Mouse (Mus musculus): Measurements from ENCODE around the gene Cfap70. TPM values are rescaled to one million over a fixed set of nuclear protein-coding genes. Genes with fewer than 3 reads are reported as not detected.

Gene Cfap70
- polyA plus RNA-seq, 1 experiment from 2014 or later = 1.3 TPM

GRCm38 (mm10) chr14:20432420-20432819 lies 19.6 kb downstream of the Cfap70 start:
- no peaks in the 10 kb centered on the region for H3K9me3 ChIP-seq (ENCODE audit: control insufficient read depth, low read length)
- no peaks in the 10 kb centered on the region for H3K27me3 ChIP-seq (ENCODE audit: control insufficient read depth, insufficient read depth, low read length)
- H3K27ac ChIP-seq = no peak overlapping the region
- DNase-seq (ENCODE audit: low spot score) (no peak), ATAC-seq (ENCODE audit: low FRiP score) (no peak)
- H3K4me3 ChIP-seq (replicated peaks; ENCODE audit: low read length) = no peak overlapping the region
- no peaks in the 10 kb centered on the region for H3K36me3 ChIP-seq (replicated peaks; ENCODE audit: control insufficient read depth, insufficient read depth)
- no peaks in the 10 kb centered on the region for H3K4me1 ChIP-seq (replicated peaks; ENCODE audit: control insufficient read depth, insufficient read depth, low read length)
- H3K9ac ChIP-seq = no peak overlapping the region
- no peak overlapping the region for H3K4me2 ChIP-seq (replicated peaks)
- 88% methylated on average over 4 of the region's 4 CpGs for WGBS

GRCm38 (mm10) chr14:20431726-20432125 lies 20.3 kb downstream of the Cfap70 start:
- H3K27me3 ChIP-seq (ENCODE audit: control insufficient read depth, insufficient read depth, low read length) = no peaks in the 10 kb centered on the region
- H3K4me1 ChIP-seq (replicated peaks; ENCODE audit: control insufficient read depth, insufficient read depth, low read length) = no peaks in the 10 kb centered on the region
- H3K4me2 ChIP-seq (replicated peaks) = no peak overlapping the region

GRCm38 (mm10) chr14:20429833-20430232 lies 22.2 kb downstream of the Cfap70 start:
- Histone ChIP-seq H3K4me2 (replicated peaks) (no peak overlapping the region), H3K27ac (no peak overlapping the region), H3K36me3 (replicated peaks; ENCODE audit: control insufficient read depth, insufficient read depth) (no peaks in the 10 kb centered on the region), H3K9ac (no peak overlapping the region), H3K4me1 (replicated peaks; ENCODE audit: control insufficient read depth, insufficient read depth, low read length) (no peaks in the 10 kb centered on the region), H3K9me3 (ENCODE audit: control insufficient read depth, low read length) (no peaks in the 10 kb centered on the region), H3K4me3 (replicated peaks; ENCODE audit: low read length) (no peak overlapping the region), H3K27me3 (ENCODE audit: control insufficient read depth, insufficient read depth, low read length) (no peaks in the 10 kb centered on the region)
- DNase-seq (ENCODE audit: low spot score) (no peak), ATAC-seq (ENCODE audit: low FRiP score) (no peak)
- 74% methylated on average over 1 of the region's 1 CpGs for WGBS

More at GRCm38 (mm10) chr14:20431726-20432125, 20.3 kb downstream of the Cfap70 start:
- 78% methylated on average over 6 of the region's 6 CpGs for WGBS
- Histone ChIP-seq H3K9ac (no peak overlapping the region), H3K9me3 (ENCODE audit: control insufficient read depth, low read length) (no peaks in the 10 kb centered on the region), H3K27ac (no peak overlapping the region), H3K4me3 (replicated peaks; ENCODE audit: low read length) (no peak overlapping the region), H3K36me3 (replicated peaks; ENCODE audit: control insufficient read depth, insufficient read depth) (no peaks in the 10 kb centered on the region)
- DNase-seq (ENCODE audit: low spot score) = no peak
- no peak for ATAC-seq (ENCODE audit: low FRiP score)

GRCm38 (mm10) chr14:20428593-20428992 lies 23.4 kb downstream of the Cfap70 start:
- WGBS = 39% methylated on average over 1 of the region's 1 CpGs
- Histone ChIP-seq H3K4me3 (replicated peaks; ENCODE audit: low read length) (no peak overlapping the region), H3K9ac (no peak overlapping the region), H3K36me3 (replicated peaks; ENCODE audit: control insufficient read depth, insufficient read depth) (no peaks in the 10 kb centered on the region), H3K4me1 (replicated peaks; ENCODE audit: control insufficient read depth, insufficient read depth, low read length) (no peaks in the 10 kb centered on the region), H3K4me2 (replicated peaks) (no peak overlapping the region), H3K9me3 (ENCODE audit: control insufficient read depth, low read length) (no peaks in the 10 kb centered on the region), H3K27ac (no peak overlapping the region), H3K27me3 (ENCODE audit: control insufficient read depth, insufficient read depth, low read length) (no peaks in the 10 kb centered on the region)
- ATAC-seq (ENCODE audit: low FRiP score) (no peak), DNase-seq (ENCODE audit: low spot score) (no peak)

GRCm38 (mm10) chr14:20423046-20423445 lies 29.0 kb downstream of the Cfap70 start:
- Histone ChIP-seq H3K36me3 (replicated peaks; ENCODE audit: control insufficient read depth, insufficient read depth) (no peaks in the 10 kb centered on the region), H3K4me1 (replicated peaks; ENCODE audit: control insufficient read depth, insufficient read depth, low read length) (no peaks in the 10 kb centered on the region), H3K9me3 (ENCODE audit: control insufficient read depth, low read length) (no peaks in the 10 kb centered on the region), H3K27ac (no peak overlapping the region), H3K4me2 (replicated peaks) (no peak overlapping the region), H3K4me3 (replicated peaks; ENCODE audit: low read length) (no peak overlapping the region), H3K27me3 (ENCODE audit: control insufficient read depth, insufficient read depth, low read length) (no peaks in the 10 kb centered on the region), H3K9ac (no peak overlapping the region)
- DNase-seq (ENCODE audit: low spot score) = no peak
- ATAC-seq (ENCODE audit: low FRiP score) = no peak
- 92% methylated on average over 6 of the region's 6 CpGs for WGBS

GRCm38 (mm10) chr14:20422257-20422656 lies 29.8 kb downstream of the Cfap70 start:
- no peaks in the 10 kb centered on the region for H3K4me1 ChIP-seq (replicated peaks; ENCODE audit: control insufficient read depth, insufficient read depth, low read length)
- DNase-seq (ENCODE audit: low spot score) = no peak
- no peaks in the 10 kb centered on the region for H3K36me3 ChIP-seq (replicated peaks; ENCODE audit: control insufficient read depth, insufficient read depth)
- 82% methylated on average over 7 of the region's 7 CpGs for WGBS
- no peaks in the 10 kb centered on the region for H3K27me3 ChIP-seq (ENCODE audit: control insufficient read depth, insufficient read depth, low read length)
- H3K9ac ChIP-seq = no peak overlapping the region
- no peaks in the 10 kb centered on the region for H3K9me3 ChIP-seq (ENCODE audit: control insufficient read depth, low read length)
- H3K4me2 ChIP-seq (replicated peaks) = no peak overlapping the region
- H3K27ac ChIP-seq = no peak overlapping the region
- H3K4me3 ChIP-seq (replicated peaks; ENCODE audit: low read length) = no peak overlapping the region
- no peak for ATAC-seq (ENCODE audit: low FRiP score)

GRCm38 (mm10) chr14:20400071-20400470 lies 52.0 kb downstream of the Cfap70 start:
- H3K4me2 ChIP-seq (replicated peaks) = no peak overlapping the region
- ATAC-seq (ENCODE audit: low FRiP score) (no peak), DNase-seq (ENCODE audit: low spot score) (peak; percentile 33)
- H3K4me1 ChIP-seq (replicated peaks; ENCODE audit: control insufficient read depth, insufficient read depth, low read length) = no peaks in the 10 kb centered on the region
- H3K27me3 ChIP-seq (ENCODE audit: control insufficient read depth, insufficient read depth, low read length) = no peaks in the 10 kb centered on the region
- H3K4me3 ChIP-seq (replicated peaks; ENCODE audit: low read length) = no peak overlapping the region
- no peaks in the 10 kb centered on the region for H3K36me3 ChIP-seq (replicated peaks; ENCODE audit: control insufficient read depth, insufficient read depth)
- H3K9me3 ChIP-seq (ENCODE audit: control insufficient read depth, low read length) = no peaks in the 10 kb centered on the region
- H3K9ac ChIP-seq = no peak overlapping the region
- 42% methylated on average over 1 of the region's 1 CpGs for WGBS
- H3K27ac ChIP-seq = no peak overlapping the region

- WGBS = 48% methylated on average over 4 of the region's 4 CpGs
- no peak overlapping the region for H3K9ac ChIP-seq
- H3K4me3 ChIP-seq (replicated peaks; ENCODE audit: low read length) = no peak overlapping the region
- no peaks in the 10 kb centered on the region for H3K9me3 ChIP-seq (ENCODE audit: control insufficient read depth, low read length)
- DNase-seq (ENCODE audit: low spot score) (no peak), ATAC-seq (ENCODE audit: low FRiP score) (no peak)
- 0 out of 2 replicates have a peak, but pooled peaks cover 4% of the 10 kb centered on the region for H3K4me1 ChIP-seq (replicated peaks; ENCODE audit: control insufficient read depth, insufficient read depth, low read length)
- no peaks in the 10 kb centered on the region for H3K36me3 ChIP-seq (replicated peaks; ENCODE audit: control insufficient read depth, insufficient read depth)
- H3K27ac ChIP-seq = no peak overlapping the region
- no peak overlapping the region for H3K4me2 ChIP-seq (replicated peaks)
- no peaks in the 10 kb centered on the region for H3K27me3 ChIP-seq (ENCODE audit: control insufficient read depth, insufficient read depth, low read length)
These were observed 53.2 kb downstream of the Cfap70 start for GRCm38 (mm10) chr14:20398864-20399263.

GRCm38 (mm10) chr14:20397220-20397619 lies 54.8 kb downstream of the Cfap70 start:
- H3K27ac ChIP-seq = no peak overlapping the region
- ATAC-seq (ENCODE audit: low FRiP score) (no peak), DNase-seq (ENCODE audit: low spot score) (no peak)
- H3K9me3 ChIP-seq (ENCODE audit: control insufficient read depth, low read length) = no peaks in the 10 kb centered on the region
- peaks cover 9% of the 10 kb centered on the region; the same call in 1 of the 2 replicates for H3K4me1 ChIP-seq (replicated peaks; ENCODE audit: control insufficient read depth, insufficient read depth, low read length)
- no peaks in the 10 kb centered on the region for H3K36me3 ChIP-seq (replicated peaks; ENCODE audit: control insufficient read depth, insufficient read depth)
- no peak overlapping the region for H3K4me3 ChIP-seq (replicated peaks; ENCODE audit: low read length)
- no peak overlapping the region for H3K4me2 ChIP-seq (replicated peaks)
- H3K27me3 ChIP-seq (ENCODE audit: control insufficient read depth, insufficient read depth, low read length) = no peaks in the 10 kb centered on the region
- H3K9ac ChIP-seq = no peak overlapping the region
- 88% methylated on average over 9 of the region's 9 CpGs for WGBS
